Mouse (Mus musculus) testis, adult 2 months (tissue): Measurements from ENCODE around the gene Zc2hc1b.

Experiments used
- CTCF ChIP-seq: fragments of 200-500 bp; IDR thresholded peaks from 2 replicates; pipeline ENCODE4 v1.5.1; 2012; ENCODE audit warnings: low read depth, mild to moderate bottlenecking, inconsistent platforms, low read length, moderate library complexity; ENCODE audit not compliant: control insufficient read depth, insufficient read depth, insufficient replicate concordance
- POLR2A ChIP-seq: fragments of 200-500 bp; IDR thresholded peaks from 2 replicates; pipeline ENCODE4 v1.6.1; 2012; ENCODE audit warnings: low read depth, mild to moderate bottlenecking, inconsistent platforms, low read length, moderate library complexity; ENCODE audit not compliant: control insufficient read depth

- no peak for TF ChIP-seq CTCF
- no peak for TF ChIP-seq POLR2A
Observed at GRCm38 (mm10) chr10:13102360-13102759, 75.5 kb downstream of the Zc2hc1b start.
